Mouse (Mus musculus) C2C12 (cell line): Measurements from ENCODE around the gene Elfn1.

Source experiments
- CTCF ChIP-seq: IDR thresholded peaks from one replicate; pipeline ENCODE4 v1.5.1; 2011; ENCODE audit not compliant: control insufficient read depth, insufficient read depth, insufficient read length
- USF1 ChIP-seq: IDR thresholded peaks from one replicate; pipeline ENCODE4 v1.6.1; 2011; ENCODE audit warnings: low read depth, mild to moderate bottlenecking, control low read depth, moderate library complexity

- TF ChIP-seq CTCF (no peak), USF1 (no peak)
These were observed 69.7 kb downstream of the Elfn1 start for GRCm38 (mm10) chr5:139977476-139977875.
